8 mouse cellular contexts compared by ENCODE assay signal in the genomic region with DNA sequence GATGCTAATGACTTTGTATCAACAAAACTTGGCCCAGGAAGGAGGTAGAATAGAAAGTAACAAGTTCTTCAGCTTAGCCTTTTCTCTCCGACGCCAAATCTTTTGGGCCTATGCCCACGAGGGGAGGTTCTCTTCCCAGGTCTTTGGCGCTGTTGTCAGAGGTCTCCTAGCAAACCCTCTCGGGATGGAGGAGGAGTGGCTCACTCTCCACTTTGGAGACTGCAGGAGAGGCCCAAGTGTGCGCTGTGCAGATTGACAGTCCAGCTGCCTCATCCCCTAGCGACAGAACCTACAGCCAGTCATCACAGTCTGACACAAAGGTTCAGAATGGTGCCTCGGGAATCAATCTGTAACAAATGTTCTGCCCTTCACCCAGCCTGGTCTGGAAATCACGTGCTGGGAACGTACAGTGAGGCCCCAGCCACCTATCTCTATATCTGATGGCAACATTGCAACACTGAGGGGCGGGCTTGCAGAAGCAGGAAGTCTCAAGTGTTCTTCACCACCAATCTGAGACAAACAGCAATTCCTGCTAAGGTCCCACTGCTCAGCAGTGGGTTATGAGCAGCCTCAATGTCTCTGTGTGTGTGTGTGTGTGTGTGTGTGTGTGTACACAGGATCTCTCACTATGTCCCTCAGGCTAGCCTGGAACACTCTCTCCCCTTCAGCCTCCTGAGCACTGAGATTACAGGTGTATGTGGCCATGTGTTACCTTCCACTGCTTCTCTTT. TPM values are rescaled to one million over a fixed set of nuclear protein-coding genes. Genes with fewer than 3 reads are reported as not detected.
DNase-seq lines count a peak whose midpoint lies in the region; ATAC-seq and TF ChIP-seq lines count a peak whose summit lies in the region.

No protein-coding gene starts in this region.

- no peak overlapping the region for H3K9ac ChIP-seq in embryonic facial prominence, embryonic 13.5 days
- H3K9ac ChIP-seq in hindbrain, embryonic 14.5 days = no peak overlapping the region
- peak overlapping the region; percentile 35; the same call in 1 of the 2 replicates for H3K9ac ChIP-seq in stomach, postnatal 0 days (ENCODE audit: low read length)

- H3K4me2 ChIP-seq in embryonic facial prominence, embryonic 13.5 days = peak overlapping the region; percentile 20; the same call in 1 of the 2 replicates
- H3K4me2 ChIP-seq in hindbrain, embryonic 14.5 days (replicated peaks) = no peak overlapping the region
- peak overlapping the region; percentile 20 for H3K4me2 ChIP-seq in stomach, postnatal 0 days (replicated peaks; ENCODE audit: low read depth)

- H3K27me3 ChIP-seq in spleen, adult 2 months (ENCODE audit: control insufficient read depth, insufficient read depth, low read length) = no peaks in the 10 kb centered on the region
- no peaks in the 10 kb centered on the region for H3K27me3 ChIP-seq in embryonic facial prominence, embryonic 13.5 days
- no peaks in the 10 kb centered on the region for H3K27me3 ChIP-seq in hindbrain, embryonic 14.5 days (ENCODE audit: control insufficient read depth, insufficient read depth, low read length)
- no peaks in the 10 kb centered on the region for H3K27me3 ChIP-seq in stomach, postnatal 0 days (ENCODE audit: control insufficient read depth, insufficient read depth, low read length)

- TF ChIP-seq CTCF in spleen, adult 2 months (IDR thresholded peaks at IDR 0.05; ENCODE audit: extremely low read depth, insufficient read depth, insufficient read length, insufficient replicate concordance) = no peak
- TF ChIP-seq CTCF in stomach, postnatal 0 days (IDR thresholded peaks at IDR 0.05; ENCODE audit: low read depth) = no peak
- no peak for TF ChIP-seq CTCF in left cerebral cortex, adult 2 months (IDR thresholded peaks at IDR 0.05)

- no peak for TF ChIP-seq EP300 in stomach, postnatal 0 days (optimal IDR thresholded peaks at IDR 0.05)

- WGBS in spleen, adult 2 months = 24% methylated on average over 11 of the region's 11 CpGs
- WGBS in embryonic facial prominence, embryonic 13.5 days = 53% methylated on average over 11 of the region's 11 CpGs
- 51% methylated on average over 11 of the region's 11 CpGs for WGBS in hindbrain, embryonic 14.5 days
- WGBS in stomach, postnatal 0 days = 14% methylated on average over 11 of the region's 11 CpGs

- H3K9me3 ChIP-seq in embryonic facial prominence, embryonic 13.5 days = no peaks in the 10 kb centered on the region
- no peaks in the 10 kb centered on the region for H3K9me3 ChIP-seq in hindbrain, embryonic 14.5 days (ENCODE audit: control insufficient read depth, low read length)
- H3K9me3 ChIP-seq in stomach, postnatal 0 days (ENCODE audit: control insufficient read depth, low read length) = no peaks in the 10 kb centered on the region

- peaks cover 3% of the 10 kb centered on the region; the same call in 1 of the 2 replicates for H3K36me3 ChIP-seq in spleen, adult 2 months (ENCODE audit: control insufficient read depth, insufficient read depth, low read length)
- no peaks in the 10 kb centered on the region for H3K36me3 ChIP-seq in embryonic facial prominence, embryonic 13.5 days
- H3K36me3 ChIP-seq in hindbrain, embryonic 14.5 days (replicated peaks; ENCODE audit: control insufficient read depth, insufficient read depth) = no peaks in the 10 kb centered on the region
- no peaks in the 10 kb centered on the region; the same call in 1 of the 2 replicates for H3K36me3 ChIP-seq in stomach, postnatal 0 days (ENCODE audit: control insufficient read depth, insufficient read depth, low read length)

- intact Hi-C loops in left cerebral cortex, adult 2 months (cut with DNase I) = no loop called here

- peak overlapping the region; percentile 75 for H3K27ac ChIP-seq in spleen, adult 2 months (ENCODE audit: insufficient read depth, low read length)
- peak overlapping the region; percentile 48; the same call in 1 of the 2 replicates for H3K27ac ChIP-seq in embryonic facial prominence, embryonic 13.5 days
- no peak overlapping the region for H3K27ac ChIP-seq in hindbrain, embryonic 14.5 days
- H3K27ac ChIP-seq in stomach, postnatal 0 days (replicated peaks) = peak overlapping the region; percentile 86
- H3K27ac ChIP-seq in left cerebral cortex, adult 2 months = no peak overlapping the region

- ATAC-seq in embryonic facial prominence, embryonic 13.5 days (ENCODE audit: insufficient number of reproducible peaks, insufficient read depth, low FRiP score, low TSS enrichment, low read depth) = no peak
- peak; percentile 44; the same call in 1 of the 2 replicates for ATAC-seq in hindbrain, embryonic 14.5 days (ENCODE audit: low FRiP score)
- ATAC-seq in stomach, postnatal 0 days (ENCODE audit: low FRiP score, low TSS enrichment) = peak; percentile 85

- H3K4me3 ChIP-seq in spleen, adult 2 months (ENCODE audit: extremely low read depth, insufficient read depth, insufficient read length) = no peak overlapping the region
- no peak overlapping the region for H3K4me3 ChIP-seq in embryonic facial prominence, embryonic 13.5 days
- no peak overlapping the region for H3K4me3 ChIP-seq in hindbrain, embryonic 14.5 days (replicated peaks; ENCODE audit: low read length)
- no peak overlapping the region for H3K4me3 ChIP-seq in stomach, postnatal 0 days (ENCODE audit: low read depth, low read length)
- H3K4me3 ChIP-seq in left cerebral cortex, adult 2 months = no peak overlapping the region

- H3K4me1 ChIP-seq in spleen, adult 2 months (ENCODE audit: control insufficient read depth, insufficient read depth, insufficient read length) = peaks cover 67% of the 10 kb centered on the region
- peaks cover 88% of the 10 kb centered on the region for H3K4me1 ChIP-seq in embryonic facial prominence, embryonic 13.5 days
- H3K4me1 ChIP-seq in hindbrain, embryonic 14.5 days (replicated peaks; ENCODE audit: control insufficient read depth, insufficient read depth, low read length) = peaks cover 30% of the 10 kb centered on the region
- H3K4me1 ChIP-seq in stomach, postnatal 0 days (replicated peaks; ENCODE audit: control insufficient read depth, insufficient read depth) = peaks cover 30% of the 10 kb centered on the region

- TF ChIP-seq POLR2A in spleen, adult 2 months (IDR thresholded peaks at IDR 0.05; ENCODE audit: low read depth, low read length) = no peak

- DNase-seq in spleen, adult 2 months (ENCODE audit: low read depth in 1 of 2, low spot score in 2 of 2) = peak in 1 of 2 experiments; percentile 46
- no peak for DNase-seq in spleen, postnatal 14 days (ENCODE audit: low spot score in 2 of 2)
- no peak for DNase-seq in hindbrain, embryonic 14.5 days (ENCODE audit: low spot score)
- DNase-seq in lung, postnatal 10 days = peak; percentile 83
- DNase-seq in stomach, postnatal 0 days (ENCODE audit: low spot score) = peak; percentile 87
- DNase-seq in left cerebral cortex, adult 2 months (ENCODE audit: extremely low spot score in 1 of 2, low spot score in 2 of 2) = no peak
- no peak for DNase-seq in right cerebral cortex, postnatal 10 days (ENCODE audit: low spot score in 2 of 2)

RNA-seq across cellular contexts. Expression of a gene that starts 12.4 kb away (rescaled TPM):
- polyA plus RNA-seq in spleen, adult 2 months (2012; rRNA removed) = 45.1 and 49.9 TPM in 2 replicates
- polyA plus RNA-seq in embryonic facial prominence, embryonic 13.5 days (2015; fragmentation: Nextera tagmentation; extraction: Ambion mirVana) = 16.1 and 20.5 TPM in 2 replicates
- 14.0 and 14.7 TPM in 2 replicates for polyA plus RNA-seq in hindbrain, embryonic 14.5 days (2014; fragmentation: Nextera tagmentation; extraction: Ambion mirVana)
- polyA plus RNA-seq in stomach, postnatal 0 days (2015; fragmentation: Nextera tagmentation; extraction: Ambion mirVana) = 12.9 and 13.3 TPM in 2 replicates
- total RNA-seq in left cerebral cortex, adult 2 months (2021) = 10 to 100 TPM in 1 of 2 experiments, 1 to 10 TPM in 1; 8.8 to 11.1 TPM

Comparison
In these comparisons a context has a peak if more than half of its experiments do, and no peak if none do; other contexts are left out.
1. DNase-seq: peak in lung, postnatal 10 days (single experiment) and stomach, postnatal 0 days (single experiment); none in spleen, postnatal 14 days (0 of 2), hindbrain, embryonic 14.5 days (single experiment), left cerebral cortex, adult 2 months (0 of 2) and right cerebral cortex, postnatal 10 days (0 of 2).
2. H3K27ac ChIP-seq: peak in spleen, adult 2 months (single experiment), embryonic facial prominence, embryonic 13.5 days (single experiment) and stomach, postnatal 0 days (single experiment); none in hindbrain, embryonic 14.5 days (single experiment) and left cerebral cortex, adult 2 months (single experiment).